9 mouse cellular contexts compared by ENCODE assay signal in the genomic region with DNA sequence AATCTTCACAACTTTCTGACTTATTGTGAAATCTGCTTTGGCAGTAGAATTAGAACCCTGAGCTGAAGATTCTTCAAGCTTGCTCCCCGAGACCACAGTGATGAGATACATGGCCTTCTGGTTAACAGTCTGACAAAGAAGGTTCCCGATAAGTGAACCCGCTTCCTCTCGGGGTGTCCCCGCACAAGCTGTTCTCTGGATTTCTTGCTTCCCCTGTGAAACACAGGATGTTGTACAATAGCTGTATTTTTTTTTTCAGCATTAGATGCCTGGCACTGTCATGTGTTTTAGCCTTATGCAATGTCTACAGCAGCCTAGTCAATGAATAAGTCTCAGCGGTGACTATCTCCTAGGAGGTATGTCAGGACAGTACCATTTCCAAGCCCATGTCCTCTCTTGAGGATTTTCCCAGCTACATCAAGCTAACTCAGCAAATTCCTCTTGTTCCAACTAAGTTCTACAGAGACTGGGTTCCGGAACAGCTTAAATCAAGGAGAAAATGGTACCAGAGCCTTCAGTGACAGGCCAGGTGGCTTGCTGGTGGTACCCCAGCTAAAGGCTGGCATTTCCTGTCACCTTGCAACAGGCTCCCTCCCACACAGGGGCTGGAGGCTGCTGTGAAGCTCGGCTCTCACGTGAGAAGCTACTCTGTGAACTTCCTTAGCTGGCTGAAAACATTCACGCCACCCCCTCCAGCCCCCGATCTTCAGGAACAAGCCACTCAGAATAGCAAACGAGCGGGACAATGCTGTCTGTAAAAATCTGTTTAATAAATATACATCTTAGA. TPM values are rescaled to one million over a fixed set of nuclear protein-coding genes. Genes with fewer than 3 reads are reported as not detected.
DNase-seq lines count a peak whose midpoint lies in the region; ATAC-seq and TF ChIP-seq lines count a peak whose summit lies in the region.
"Had no signal": no experiment of that assay in that cellular context is flagged by ENCODE, and none has a peak within 500 bp of the region (broad histone marks: within the 10 kb centered on the region; RNA-seq: fewer than 3 reads in every experiment).

No protein-coding gene starts in this region.

- no peaks in the 10 kb centered on the region for H3K27me3 ChIP-seq in liver, embryonic 13.5 days
- H3K27me3 ChIP-seq: midbrain, embryonic 12.5 days had no signal

- intact Hi-C loops in left cerebral cortex, adult 2 months (cut with DNase I), result no loop called here
- intact Hi-C loops in left cerebral cortex, postnatal 4 days (cut with DNase I), result no loop called here

- H3K4me1 ChIP-seq in bone marrow, adult 2 months (ENCODE audit: control insufficient read depth, insufficient read depth, low read length), result peaks cover 9% of the 10 kb centered on the region; the same call in 1 of the 2 replicates
- peaks cover 42% of the 10 kb centered on the region for H3K4me1 ChIP-seq in liver, embryonic 13.5 days (replicated peaks)

- peak overlapping the region; percentile 45 for H3K27ac ChIP-seq in left cerebral cortex, adult 2 months
- peak overlapping the region; percentile 93 for H3K27ac ChIP-seq in bone marrow, adult 2 months (ENCODE audit: control insufficient read depth, insufficient read depth, low read depth, low read length, poor library complexity)
- H3K27ac ChIP-seq in liver, embryonic 13.5 days, result no peak overlapping the region
- H3K27ac ChIP-seq: midbrain, embryonic 12.5 days had no signal

- peaks cover 28% of the 10 kb centered on the region for H3K36me3 ChIP-seq in liver, embryonic 13.5 days

- 0 out of 2 replicates have a peak overlapping the region, but pooled peaks have one; percentile 5 for H3K4me2 ChIP-seq in liver, embryonic 13.5 days
- H3K4me2 ChIP-seq: midbrain, embryonic 12.5 days had no signal

- TF ChIP-seq POLR2A in bone marrow, adult 2 months (IDR thresholded peaks at IDR 0.05; ENCODE audit: borderline replicate concordance, control insufficient read depth, low read depth, low read length), result no peak

- 13% methylated on average over 13 of the region's 13 CpGs for WGBS in bone marrow, adult 2 months
- WGBS in liver, embryonic 13.5 days (ENCODE audit: insufficient replicate concordance), result 63% methylated on average over 13 of the region's 13 CpGs

- H3K9ac ChIP-seq in liver, embryonic 13.5 days, result no peak overlapping the region
- H3K9ac ChIP-seq: midbrain, embryonic 12.5 days had no signal

- H3K9me3 ChIP-seq in liver, embryonic 13.5 days (replicated peaks), result no peaks in the 10 kb centered on the region
- H3K9me3 ChIP-seq: midbrain, embryonic 12.5 days had no signal

- no peak for DNase-seq in left cerebral cortex, adult 2 months (ENCODE audit: extremely low spot score in 1 of 2, low spot score in 2 of 2)
- no peak for DNase-seq in left cerebral cortex, postnatal 4 days
- DNase-seq in liver, embryonic 13.5 days, result no peak
- peak; percentile 72 to 86 for DNase-seq in thymus, adult 18-20 months
- no peak for DNase-seq in ovary, postnatal 14 days (ENCODE audit: low spot score)
- DNase-seq: kidney, adult 18-20 months had no signal

- peak overlapping the region; percentile 95 for H3K4me3 ChIP-seq in left cerebral cortex, adult 2 months
- H3K4me3 ChIP-seq in bone marrow, adult 2 months (replicated peaks; ENCODE audit: control insufficient read depth, low read depth, low read length), result peak overlapping the region; percentile 40
- H3K4me3 ChIP-seq in liver, embryonic 13.5 days (replicated peaks), result no peak overlapping the region
- H3K4me3 ChIP-seq: midbrain, embryonic 12.5 days had no signal

- no peak for TF ChIP-seq CTCF in left cerebral cortex, adult 2 months (IDR thresholded peaks at IDR 0.05)
- TF ChIP-seq CTCF in bone marrow, adult 2 months (IDR thresholded peaks at IDR 0.05; ENCODE audit: control insufficient read depth, insufficient read depth, low read length), result no peak

- ATAC-seq in liver, embryonic 13.5 days (ENCODE audit: low read depth), result no peak
- no peak for ATAC-seq in erythroblast, adult 5-6 weeks (replicated peaks; ENCODE audit: low FRiP score, poor library complexity, severe bottlenecking)

RNA-seq across cellular contexts. Expression of gene Nfkbia, which starts 3.6 kb away (rescaled TPM):
- total RNA-seq in left cerebral cortex, adult 2 months (2021), result 10 to 100 TPM; 33.3 to 53.1 TPM
- 10 to 100 TPM; 26.8 to 33.6 TPM for total RNA-seq in left cerebral cortex, postnatal 4 days (2021)
- 51.8 and 91.0 TPM in 2 replicates for polyA plus RNA-seq in bone marrow, adult 2 months (2011; ENCODE audit: insufficient read depth, insufficient read length, low replicate concordance, missing spikeins)
- polyA plus RNA-seq in liver, embryonic 13.5 days (2015; fragmentation: Nextera tagmentation; extraction: Ambion mirVana), result 15.0 and 15.6 TPM in 2 replicates
- 13.4 and 14.8 TPM in 2 replicates for total RNA-seq in erythroblast, adult 5-6 weeks (2015; ENCODE audit: low replicate concordance)
- 14.1 and 20.5 TPM in 2 replicates for total RNA-seq in erythroblast, adult 5-6 weeks (2017; ENCODE audit: low replicate concordance)

Comparison
In these comparisons a context has a peak if more than half of its experiments do, and no peak if none do; other contexts are left out.
1. DNase-seq: peak in thymus, adult 18-20 months (2 of 2); none in left cerebral cortex, adult 2 months (0 of 2), left cerebral cortex, postnatal 4 days (single experiment), liver, embryonic 13.5 days (single experiment) and ovary, postnatal 14 days (single experiment).